Mouse (Mus musculus): ENCODE measurements around the gene Tcp11l2. TPM values are rescaled to one million over a fixed set of nuclear protein-coding genes. Genes with fewer than 3 reads are reported as not detected.

The Tcp11l2 gene
- polyA plus RNA-seq, 1 experiment from 2014 or later = 6.4 TPM

- no peaks in the 10 kb centered on the region for H3K4me1 ChIP-seq
- H3K27ac ChIP-seq = no peak overlapping the region
- H3K4me3 ChIP-seq = no peak overlapping the region
- no peaks in the 10 kb centered on the region for H3K9me3 ChIP-seq
- no peaks in the 10 kb centered on the region for H3K36me3 ChIP-seq
- WGBS = 54% methylated on average over 11 of the region's 11 CpGs
- no peak for DNase-seq (ENCODE audit: low spot score)
- no peaks in the 10 kb centered on the region for H3K27me3 ChIP-seq (ENCODE audit: insufficient read depth, poor library complexity, severe bottlenecking)
These were observed 33.4 kb upstream of the Tcp11l2 start for GRCm38 (mm10) chr10:84542802-84543658.

- Histone ChIP-seq H3K9me3 (no peaks in the 10 kb centered on the region), H3K27me3 (ENCODE audit: insufficient read depth, poor library complexity, severe bottlenecking) (no peaks in the 10 kb centered on the region), H3K27ac (no peak overlapping the region), H3K36me3 (no peaks in the 10 kb centered on the region), H3K4me3 (no peak overlapping the region), H3K4me1 (no peaks in the 10 kb centered on the region)
- DNase-seq (ENCODE audit: low spot score) = no peak
- 52% methylated on average over 7 of the region's 7 CpGs for WGBS
These were observed 31.4 kb upstream of the Tcp11l2 start for GRCm38 (mm10) chr10:84544841-84545610.

- WGBS = 79% methylated on average over 17 of the region's 17 CpGs
- H3K4me3 ChIP-seq = no peak overlapping the region
- no peak for DNase-seq (ENCODE audit: low spot score)
- H3K36me3 ChIP-seq = no peaks in the 10 kb centered on the region
- no peaks in the 10 kb centered on the region for H3K9me3 ChIP-seq
- H3K27me3 ChIP-seq (ENCODE audit: insufficient read depth, poor library complexity, severe bottlenecking) = no peaks in the 10 kb centered on the region
- no peaks in the 10 kb centered on the region for H3K4me1 ChIP-seq
- H3K27ac ChIP-seq = no peak overlapping the region
These were observed 27.1 kb upstream of the Tcp11l2 start for GRCm38 (mm10) chr10:84549146-84549919.

GRCm38 (mm10) chr10:84549920-84550293, 26.5 kb upstream of the Tcp11l2 start:
- no peak for DNase-seq (ENCODE audit: low spot score)
- Histone ChIP-seq H3K27ac (no peak overlapping the region), H3K9me3 (no peaks in the 10 kb centered on the region), H3K4me3 (no peak overlapping the region), H3K27me3 (ENCODE audit: insufficient read depth, poor library complexity, severe bottlenecking) (no peaks in the 10 kb centered on the region), H3K4me1 (peaks cover 3% of the 10 kb centered on the region; the same call in 1 of the 2 replicates), H3K36me3 (no peaks in the 10 kb centered on the region)
- WGBS = 62% methylated on average over 10 of the region's 10 CpGs

GRCm38 (mm10) chr10:84551846-84552245, 24.6 kb upstream of the Tcp11l2 start:
- Histone ChIP-seq H3K9me3 (no peaks in the 10 kb centered on the region), H3K4me1 (peaks cover 3% of the 10 kb centered on the region; the same call in 1 of the 2 replicates), H3K4me3 (no peak overlapping the region), H3K27me3 (ENCODE audit: insufficient read depth, poor library complexity, severe bottlenecking) (no peaks in the 10 kb centered on the region), H3K27ac (no peak overlapping the region), H3K36me3 (no peaks in the 10 kb centered on the region)
- 87% methylated on average over 3 of the region's 3 CpGs for WGBS
- no peak for DNase-seq (ENCODE audit: low spot score)

GRCm38 (mm10) chr10:84552477-84552876, 23.9 kb upstream of the Tcp11l2 start:
- H3K27ac ChIP-seq = no peak overlapping the region
- H3K36me3 ChIP-seq = no peaks in the 10 kb centered on the region
- no peak for DNase-seq (ENCODE audit: low spot score)
- H3K27me3 ChIP-seq (ENCODE audit: insufficient read depth, poor library complexity, severe bottlenecking) = no peaks in the 10 kb centered on the region
- peaks cover 3% of the 10 kb centered on the region; the same call in 1 of the 2 replicates for H3K4me1 ChIP-seq
- H3K9me3 ChIP-seq = no peaks in the 10 kb centered on the region
- WGBS = 85% methylated on average over 2 of the region's 2 CpGs
- no peak overlapping the region for H3K4me3 ChIP-seq

- H3K36me3 ChIP-seq = no peaks in the 10 kb centered on the region
- 41% methylated on average over 6 of the region's 6 CpGs for WGBS
- H3K4me3 ChIP-seq = no peak overlapping the region
- H3K27me3 ChIP-seq (ENCODE audit: insufficient read depth, poor library complexity, severe bottlenecking) = no peaks in the 10 kb centered on the region
- H3K27ac ChIP-seq = no peak overlapping the region
- H3K4me1 ChIP-seq = peaks cover 3% of the 10 kb centered on the region; the same call in 1 of the 2 replicates
- DNase-seq (ENCODE audit: low spot score) = no peak
- no peaks in the 10 kb centered on the region for H3K9me3 ChIP-seq
These were observed 22.0 kb upstream of the Tcp11l2 start for GRCm38 (mm10) chr10:84554291-84555009.

GRCm38 (mm10) chr10:84556120-84556519, 20.3 kb upstream of the Tcp11l2 start:
- Histone ChIP-seq H3K4me1 (peaks cover 3% of the 10 kb centered on the region; the same call in 1 of the 2 replicates), H3K27ac (no peak overlapping the region), H3K9me3 (no peaks in the 10 kb centered on the region), H3K36me3 (no peaks in the 10 kb centered on the region), H3K4me3 (no peak overlapping the region), H3K27me3 (ENCODE audit: insufficient read depth, poor library complexity, severe bottlenecking) (no peaks in the 10 kb centered on the region)
- DNase-seq (ENCODE audit: low spot score) = no peak
- 59% methylated on average over 2 of the region's 2 CpGs for WGBS

GRCm38 (mm10) chr10:84558511-84558910, 17.9 kb upstream of the Tcp11l2 start:
- no peak for DNase-seq (ENCODE audit: low spot score)
- Histone ChIP-seq H3K9me3 (no peaks in the 10 kb centered on the region), H3K4me3 (no peak overlapping the region), H3K27me3 (ENCODE audit: insufficient read depth, poor library complexity, severe bottlenecking) (no peaks in the 10 kb centered on the region), H3K36me3 (no peaks in the 10 kb centered on the region), H3K4me1 (peaks cover 12% of the 10 kb centered on the region), H3K27ac (no peak overlapping the region)
- 83% methylated on average over 1 of the region's 1 CpGs for WGBS

GRCm38 (mm10) chr10:84559986-84560385, 16.4 kb upstream of the Tcp11l2 start:
- Histone ChIP-seq H3K4me1 (peaks cover 9% of the 10 kb centered on the region; the same call in 1 of the 2 replicates), H3K27me3 (ENCODE audit: insufficient read depth, poor library complexity, severe bottlenecking) (no peaks in the 10 kb centered on the region), H3K36me3 (no peaks in the 10 kb centered on the region), H3K27ac (no peak overlapping the region), H3K9me3 (no peaks in the 10 kb centered on the region), H3K4me3 (no peak overlapping the region)
- 90% methylated on average over 4 of the region's 4 CpGs for WGBS
- DNase-seq (ENCODE audit: low spot score) = no peak

- no peaks in the 10 kb centered on the region for H3K36me3 ChIP-seq
- DNase-seq (ENCODE audit: low spot score) = no peak
- WGBS = 78% methylated on average over 5 of the region's 5 CpGs
- peaks cover 9% of the 10 kb centered on the region; the same call in 1 of the 2 replicates for H3K4me1 ChIP-seq
- H3K27ac ChIP-seq = no peak overlapping the region
- no peaks in the 10 kb centered on the region for H3K9me3 ChIP-seq
- no peak overlapping the region for H3K4me3 ChIP-seq
- H3K27me3 ChIP-seq (ENCODE audit: insufficient read depth, poor library complexity, severe bottlenecking) = no peaks in the 10 kb centered on the region
These were observed 14.3 kb upstream of the Tcp11l2 start for GRCm38 (mm10) chr10:84562121-84562520.
